Mouse (Mus musculus): ENCODE results near the gene Upf3b.
"Not testable (repeated sequence)": the region's sequence is repeated elsewhere in the genome, so short reads cannot be mapped to it uniquely, and the experiment has no call there.

Upf3b gene

DNA sequence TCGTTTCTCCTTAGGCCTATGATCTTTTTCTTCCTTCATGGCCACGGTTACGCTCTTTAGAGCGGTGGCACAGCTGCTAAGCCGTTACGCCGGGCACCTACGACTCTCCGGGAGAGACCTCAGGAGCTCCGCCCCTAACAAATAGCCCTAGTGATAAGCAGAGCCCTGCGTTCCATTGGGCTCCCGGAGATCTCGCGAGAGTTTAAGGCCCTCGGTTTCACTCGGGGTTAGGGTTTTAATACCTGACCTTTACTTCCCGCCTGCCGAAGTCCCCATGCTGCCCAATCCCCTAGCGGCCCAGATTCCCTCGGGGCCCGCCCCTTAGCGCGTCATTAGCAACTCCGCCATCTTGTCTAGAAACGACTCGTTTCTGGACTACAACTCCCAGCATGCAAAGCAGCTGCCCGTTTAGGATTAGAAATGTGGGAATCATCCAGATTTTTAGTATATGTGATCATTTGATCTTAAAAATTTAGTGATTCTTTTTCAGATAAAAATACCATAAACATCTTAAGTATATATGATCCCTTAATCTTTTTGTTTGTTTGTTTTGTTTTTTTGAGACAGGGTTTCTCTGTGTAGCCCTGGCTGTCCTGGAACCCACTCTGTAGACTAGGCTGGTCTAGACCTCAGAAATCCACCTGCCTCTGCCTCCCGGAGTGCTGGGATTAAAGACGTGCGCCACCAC, at the start of gene Upf3b:
TSS of gene Upf3b (minus strand) at position 130 of the 688 bp plus-strand sequence.
- DNase-seq = peak; percentile 94

DNA sequence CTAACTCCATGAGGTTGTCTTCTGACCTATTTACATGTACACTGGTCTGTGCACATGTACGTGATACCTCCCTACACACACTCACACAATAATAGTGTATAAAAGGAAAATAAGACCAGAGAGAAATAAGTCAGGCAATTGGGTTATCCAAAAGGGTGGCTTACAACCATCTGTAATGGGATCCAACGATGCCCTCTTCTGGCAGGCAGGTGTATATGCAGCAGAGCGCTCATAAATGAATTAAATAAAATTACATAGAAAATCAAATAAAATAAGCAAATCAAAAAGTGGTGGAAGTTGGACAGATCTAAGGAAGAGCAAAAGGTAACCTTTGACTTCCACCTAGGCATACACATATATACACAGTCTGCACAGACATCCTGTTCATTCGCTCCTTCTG, 47.7 kb upstream of the Upf3b start:
- no peak for DNase-seq

DNA sequence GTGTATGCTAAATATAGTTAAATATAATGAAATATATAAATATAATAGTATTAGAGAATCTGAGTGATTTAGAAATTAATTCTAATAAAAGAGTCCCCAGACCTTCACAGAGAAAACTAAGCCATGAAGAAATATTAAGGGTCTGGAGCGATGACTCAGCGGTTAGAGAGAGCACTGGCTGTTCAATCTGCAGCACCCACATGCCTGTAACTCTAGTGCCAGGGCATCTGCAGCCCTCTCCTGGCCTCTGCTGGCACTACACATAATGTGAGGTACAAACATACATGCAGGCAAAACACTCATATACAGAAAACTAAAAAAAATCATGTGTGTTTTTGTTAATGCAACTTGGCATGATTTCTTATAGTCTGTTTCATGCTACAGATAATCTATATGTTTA, 34.8 kb upstream of the Upf3b start:
- DNase-seq = peak; percentile 21

DNA sequence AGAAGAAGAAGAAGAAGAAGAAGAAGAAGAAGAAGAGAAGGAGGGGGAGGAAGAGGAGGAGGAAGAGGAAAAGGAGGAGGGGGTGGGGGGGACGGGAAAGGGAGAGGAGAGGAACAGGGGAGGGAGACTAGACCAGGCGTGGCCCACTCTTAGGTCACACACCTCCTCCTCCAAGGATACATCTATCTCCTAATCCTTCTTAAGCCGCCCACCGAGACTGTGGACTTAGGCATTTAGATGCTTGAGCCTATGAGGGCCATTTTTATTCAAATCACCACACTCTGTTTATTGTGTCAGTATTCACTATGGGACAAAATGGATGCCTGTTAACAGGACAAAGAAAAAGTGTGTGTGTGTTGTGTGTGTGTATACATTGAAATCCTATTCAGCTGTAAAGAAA, 34.4 kb upstream of the Upf3b start:
- DNase-seq = not testable (repeated sequence)

DNA sequence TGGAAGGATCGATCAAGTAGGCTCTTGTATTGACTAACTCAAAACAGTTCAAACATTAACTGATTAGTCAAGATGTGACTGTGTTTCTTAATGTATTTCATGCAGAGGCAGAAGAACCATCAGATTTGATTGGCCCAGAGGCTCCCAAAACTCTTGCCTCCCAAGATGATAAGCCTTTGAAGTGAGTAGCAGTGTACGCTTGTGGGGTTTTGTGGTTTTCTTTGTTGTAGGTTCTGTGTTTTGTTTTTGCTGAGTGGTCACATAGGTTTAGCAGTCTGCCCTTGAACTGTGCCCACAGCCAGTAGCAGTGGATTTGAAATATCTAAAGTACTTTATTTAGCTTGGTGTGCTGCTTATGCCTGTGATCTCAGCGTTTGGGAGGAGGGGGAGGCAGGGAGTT, 31.6 kb upstream of the Upf3b start:
- no peak for DNase-seq

DNA sequence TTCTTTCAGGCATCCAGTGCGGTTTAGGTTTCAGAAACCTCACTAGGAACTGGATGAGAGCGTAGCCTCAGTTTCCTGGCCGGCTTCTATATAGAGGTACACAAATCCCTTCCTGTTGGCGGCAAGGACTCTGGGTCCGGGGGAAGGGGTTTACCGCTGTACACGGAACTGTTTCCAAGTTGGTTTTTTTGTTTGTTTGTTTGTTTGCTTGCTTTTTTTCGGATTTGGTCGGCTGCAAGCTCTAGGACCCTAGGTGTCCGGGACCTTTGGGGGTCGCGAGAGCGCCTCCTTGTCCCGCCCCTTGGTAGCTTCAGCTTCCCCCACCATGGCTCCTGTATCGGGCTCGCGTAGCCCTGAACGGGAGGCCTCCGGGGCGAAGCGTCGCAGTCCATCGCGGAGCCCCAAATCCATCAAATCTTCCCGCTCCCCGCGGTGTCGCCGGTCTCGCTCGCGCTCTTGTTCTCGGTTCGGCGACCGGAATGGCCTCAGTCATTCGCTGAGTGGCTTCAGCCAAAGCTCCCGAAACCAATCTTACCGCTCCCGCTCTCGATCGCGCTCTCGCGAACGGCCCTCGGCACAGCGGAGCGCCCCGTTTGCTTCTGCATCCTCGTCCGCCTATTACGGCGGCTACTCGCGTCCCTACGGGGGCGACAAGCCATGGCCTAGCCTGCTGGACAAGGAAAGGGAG, 16.7 kb upstream of the Upf3b start, which contains the start of gene Nkap:
TSS of gene Nkap (plus strand) at position 125 of the 688 bp plus-strand sequence.
- DNase-seq = peak; percentile 76

DNA sequence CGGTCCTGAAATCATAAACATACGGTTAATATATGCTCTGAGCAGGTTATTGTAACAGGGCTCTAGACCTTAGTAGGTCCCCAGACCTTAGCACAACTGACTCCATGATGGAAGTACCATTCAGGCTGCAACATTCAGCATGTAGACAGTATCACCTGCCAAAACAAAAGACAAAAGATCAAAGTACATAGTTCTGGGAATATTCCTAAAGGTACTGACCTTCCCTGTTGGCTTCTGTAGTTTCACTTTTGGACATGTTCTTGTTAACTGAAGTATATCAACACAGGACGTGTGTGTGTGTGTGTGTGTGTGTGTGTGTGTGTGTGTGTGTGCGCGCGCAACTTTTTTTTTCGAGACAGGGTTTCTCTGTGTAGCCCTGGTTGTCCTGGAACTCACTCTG, 15.4 kb upstream of the Upf3b start:
- no peak for DNase-seq

DNA sequence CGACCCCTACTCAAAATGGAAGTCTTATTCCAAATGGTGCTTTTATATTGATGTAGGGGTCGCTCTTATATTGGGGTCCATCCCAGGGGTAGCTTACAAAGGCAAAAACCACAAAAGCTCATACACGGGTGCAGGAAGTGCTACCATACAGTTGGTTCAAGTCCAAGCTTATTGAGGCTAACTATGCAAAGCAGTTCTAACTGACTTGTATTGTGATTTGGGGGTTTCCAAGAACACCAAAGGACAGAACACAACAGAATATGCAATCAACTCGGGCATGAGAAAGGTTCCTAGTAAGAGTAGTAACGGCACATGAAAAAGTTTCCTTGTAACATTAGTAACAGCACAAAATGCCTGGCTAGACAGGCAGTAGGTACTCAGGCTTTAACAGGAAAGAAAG, 10.1 kb upstream of the Upf3b start:
- no peak for DNase-seq

DNA sequence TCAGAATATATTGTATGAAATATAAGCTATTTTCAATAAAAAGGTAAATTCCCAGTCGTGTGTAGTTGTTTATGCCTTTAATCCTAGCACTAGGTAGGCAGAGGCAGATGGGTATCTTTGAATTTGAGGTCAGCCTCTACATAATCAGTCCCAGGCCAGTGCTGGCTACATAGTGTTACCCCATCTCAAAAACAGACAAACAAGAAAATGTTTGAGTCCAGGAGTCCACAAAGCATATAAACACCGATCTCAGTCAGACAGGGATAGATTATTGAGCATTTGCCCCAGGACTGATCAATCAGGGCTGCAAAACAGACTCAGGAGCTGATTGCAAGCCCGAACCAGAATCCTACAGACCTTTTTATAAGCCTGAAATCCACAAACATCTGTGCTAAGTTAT, 9.5 kb upstream of the Upf3b start:
- no peak for DNase-seq

DNA sequence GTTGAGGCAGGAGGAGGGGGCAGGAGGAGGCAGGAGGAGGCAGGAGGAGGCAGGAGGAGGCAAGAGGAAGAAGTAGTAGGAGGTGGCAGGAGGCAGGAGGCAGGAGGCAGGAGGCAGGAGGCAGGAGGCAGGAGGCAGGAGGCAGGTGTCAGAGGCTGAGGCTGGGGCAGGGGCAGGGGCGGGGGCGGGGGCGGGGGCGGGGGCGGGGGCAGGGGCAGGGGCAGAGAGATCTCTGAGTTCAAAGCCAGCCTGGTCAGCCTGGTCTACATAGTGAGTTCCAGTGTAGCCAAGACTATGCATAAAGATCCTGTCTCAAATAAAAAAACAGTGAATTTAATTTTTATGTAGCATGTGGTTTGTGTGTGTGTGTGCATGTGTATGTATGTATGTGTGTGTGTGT, 7.0 kb upstream of the Upf3b start:
- no peak for DNase-seq

DNA sequence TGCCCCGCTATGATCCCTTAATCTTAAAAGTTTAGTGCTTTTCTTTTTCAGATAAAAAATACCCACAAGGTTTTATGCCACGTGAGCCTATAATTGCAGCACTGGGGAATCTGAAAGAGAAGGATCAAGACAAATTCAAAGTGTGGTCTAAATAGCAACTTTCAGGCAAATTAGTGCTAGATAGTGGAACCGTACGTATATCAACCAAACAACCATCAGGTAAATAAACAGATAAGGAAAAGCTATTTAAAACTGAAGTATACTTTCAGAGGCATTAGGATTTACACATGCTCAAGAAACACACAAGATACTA, 715 bp upstream of the Upf3b start:
- DNase-seq = no peak

DNA sequence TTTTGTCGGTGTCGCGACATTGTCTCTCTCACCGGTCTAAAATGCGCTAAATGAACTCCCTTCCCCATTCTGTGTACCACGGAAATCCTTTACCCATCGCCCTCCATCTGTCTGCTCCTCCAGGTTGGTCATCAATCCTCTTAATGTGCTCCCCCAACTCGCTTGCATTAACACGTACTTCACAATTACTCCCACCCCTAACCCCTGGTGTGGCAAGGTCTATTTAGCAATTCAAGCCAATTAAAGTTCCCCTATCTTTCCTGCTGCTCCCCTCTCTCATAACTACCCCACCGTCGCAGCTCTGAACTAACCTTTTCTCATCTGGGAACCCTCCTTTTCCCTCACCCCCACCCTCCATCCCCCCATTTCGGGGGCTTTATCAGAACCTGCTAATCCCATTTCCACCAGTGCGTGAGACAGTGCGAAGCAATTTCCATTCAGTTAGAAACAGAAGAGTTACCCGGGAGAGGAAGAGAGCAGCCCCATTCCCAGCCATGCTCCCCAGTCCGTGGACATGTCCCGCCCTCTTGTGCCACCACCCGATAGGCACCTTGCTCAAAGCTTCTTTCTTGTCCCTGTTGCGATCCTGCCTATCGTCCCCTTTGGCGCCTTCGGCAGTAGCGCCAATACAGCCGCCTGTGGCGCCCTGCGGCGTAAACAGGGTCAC, 463 bp downstream of the Upf3b start:
- no peak for DNase-seq

DNA sequence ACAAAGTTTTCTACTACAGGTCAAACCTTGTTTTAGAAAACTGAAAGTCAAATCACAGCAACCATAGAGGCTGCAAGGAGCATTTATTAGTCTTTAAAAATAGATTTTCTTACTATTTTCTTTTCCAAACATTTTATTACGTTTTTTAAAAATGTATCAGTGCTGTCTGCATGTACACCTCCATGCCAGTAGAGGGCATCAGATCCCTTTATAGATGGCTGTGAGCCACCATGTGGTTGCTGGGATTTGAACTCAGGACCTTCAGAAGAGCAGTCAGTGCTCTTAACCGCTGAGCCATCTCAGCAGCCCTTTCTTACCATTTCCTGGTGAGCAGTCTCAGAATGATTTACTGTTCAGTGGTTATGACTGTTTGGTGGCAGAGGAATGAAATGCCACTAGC, 6.3 kb downstream of the Upf3b start:
- DNase-seq = no peak

DNA sequence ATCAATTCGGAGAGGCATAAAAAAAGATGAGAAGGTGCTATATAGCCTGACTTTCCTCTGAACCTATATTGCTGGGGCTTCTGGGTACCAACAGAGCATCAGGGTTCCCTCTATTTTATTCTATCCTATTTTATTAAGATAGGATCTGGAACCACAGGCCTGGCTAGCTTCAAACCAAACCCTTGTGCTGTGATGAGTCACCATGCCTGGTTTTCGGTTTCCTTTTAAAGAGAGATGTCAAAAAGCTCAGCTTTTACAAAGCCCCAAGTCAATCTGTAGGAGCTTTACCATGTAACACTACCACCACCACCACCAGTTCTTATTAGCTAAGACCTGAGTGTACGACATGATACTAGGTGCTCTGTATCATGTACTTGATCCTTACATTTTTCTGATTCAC, 11.4 kb downstream of the Upf3b start:
- DNase-seq = no peak

DNA sequence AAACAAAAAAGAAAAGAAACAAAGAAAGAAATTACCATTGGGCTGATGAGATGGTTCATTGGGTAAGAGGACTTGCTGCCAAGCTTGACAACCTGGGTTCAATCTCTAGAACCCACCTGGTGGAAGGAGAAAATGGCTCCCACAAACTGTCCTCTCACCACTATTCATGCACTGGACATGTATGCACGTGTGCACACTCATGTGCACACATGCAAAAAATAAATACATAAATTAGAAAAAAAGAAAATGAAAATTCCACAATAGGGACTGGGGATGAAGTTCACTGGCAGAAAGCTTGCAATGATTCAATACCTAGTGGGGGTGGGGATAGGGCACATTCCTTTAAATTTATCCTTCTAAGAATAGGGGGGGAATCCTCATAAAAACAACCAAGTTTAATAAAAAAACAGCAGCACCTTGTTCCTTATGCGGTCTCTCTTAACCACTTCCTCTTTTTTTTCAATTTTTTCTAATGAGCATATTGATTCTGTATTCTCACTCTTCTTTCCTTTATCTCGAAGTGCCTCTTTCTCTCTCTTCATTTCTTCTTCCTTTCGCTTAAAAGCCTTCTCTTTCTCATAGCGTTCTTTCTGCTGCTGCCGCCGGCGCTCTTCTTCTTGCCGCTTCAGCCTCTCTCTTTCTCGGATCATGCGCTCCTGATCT, 14.9 kb downstream of the Upf3b start:
- DNase-seq = no peak

DNA sequence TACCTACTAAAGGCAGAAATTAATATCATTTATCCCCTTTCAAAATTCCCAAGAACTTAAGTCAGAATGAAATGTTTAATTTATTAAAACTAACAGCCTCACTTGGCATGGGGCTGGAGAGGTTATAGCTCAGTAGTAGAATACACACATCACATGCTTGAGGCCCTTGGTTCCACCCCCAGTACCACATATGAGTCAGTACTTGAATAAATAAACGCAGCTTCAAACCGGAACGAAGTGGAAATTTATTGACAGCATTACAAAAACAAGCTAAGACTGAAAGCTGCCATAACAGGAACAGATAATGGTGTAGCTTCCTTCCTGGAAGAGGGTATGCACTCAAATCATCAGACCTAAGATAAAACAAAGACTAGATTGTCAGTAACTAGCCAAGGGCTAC, 18.7 kb downstream of the Upf3b start:
- DNase-seq = no peak

DNA sequence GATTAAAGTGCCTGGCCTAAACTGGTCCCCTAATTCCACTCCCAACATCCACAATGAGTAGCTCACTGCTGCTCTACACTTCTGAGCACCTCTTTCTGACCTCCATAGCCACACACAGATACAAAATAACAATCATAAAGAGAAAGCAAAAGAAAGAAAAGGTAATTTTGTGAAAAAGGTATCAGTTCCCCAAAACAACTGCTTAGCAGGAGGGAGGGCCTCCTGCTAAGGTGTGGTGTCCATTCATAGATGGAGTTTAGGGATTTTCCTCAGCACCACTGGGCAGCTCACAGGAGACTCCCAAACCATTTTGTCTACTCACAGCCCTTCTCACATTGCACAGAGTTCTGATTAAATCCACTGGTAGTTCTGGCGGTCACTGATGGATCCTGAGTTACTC, 21.3 kb downstream of the Upf3b start:
- no peak for DNase-seq

DNA sequence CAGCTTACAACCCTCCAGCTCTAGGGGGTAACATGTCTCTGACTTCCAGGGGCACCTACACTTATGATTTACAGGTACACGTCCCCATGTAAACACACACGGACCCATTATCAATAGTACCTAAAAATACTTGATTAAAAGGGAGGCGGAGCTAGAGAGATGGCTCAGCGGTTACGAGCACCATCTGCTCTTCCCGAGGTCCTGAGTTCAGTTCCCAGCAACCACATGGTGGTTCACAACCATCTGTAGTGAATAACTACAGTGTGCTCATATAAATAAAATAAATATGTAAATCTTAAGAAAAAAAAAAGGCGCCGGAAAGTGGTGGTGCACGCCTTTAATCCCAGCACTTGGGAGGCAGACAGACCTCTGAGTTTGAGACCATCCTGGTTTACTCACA, 24.5 kb downstream of the Upf3b start:
- DNase-seq = no peak

DNA sequence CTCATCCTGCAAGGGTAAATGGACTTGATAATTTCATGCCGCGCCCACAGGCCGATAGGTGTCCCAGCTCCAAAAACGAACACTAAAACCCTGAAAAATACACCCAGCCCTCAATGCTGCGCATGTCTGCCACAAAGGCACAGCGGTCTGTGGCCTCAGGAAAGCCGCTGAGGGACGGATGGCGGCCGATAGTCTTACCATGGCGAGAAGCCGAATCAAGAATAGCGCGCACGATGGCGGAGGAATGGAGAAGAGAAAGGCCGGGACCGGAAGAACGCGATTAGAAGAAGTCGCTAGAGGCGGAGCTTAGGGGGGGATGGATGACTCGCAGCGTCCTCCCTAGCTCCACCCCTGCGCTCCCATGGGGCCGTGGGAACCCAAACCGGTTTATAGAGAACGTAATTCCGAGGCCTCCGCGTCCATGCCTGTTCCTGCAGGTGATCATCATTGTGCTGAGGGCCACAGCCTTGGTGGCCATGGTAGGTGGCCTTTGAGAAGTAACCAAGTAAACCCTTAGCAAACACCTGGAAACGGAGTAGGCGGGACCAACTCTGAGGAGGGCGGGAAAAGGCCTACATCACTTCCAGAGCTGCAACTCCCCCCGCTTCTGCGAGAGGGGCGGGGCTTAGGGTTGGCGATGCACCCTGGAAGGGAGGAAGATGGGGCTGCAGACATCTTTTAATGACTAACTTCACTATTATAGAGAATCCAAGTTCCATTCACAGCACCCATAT, 25.0 kb downstream of the Upf3b start, which contains the start of gene Rpl39:
TSS of gene Rpl39 (minus strand) at position 476 of the 734 bp plus-strand sequence.
- DNase-seq = peak; percentile 93

DNA sequence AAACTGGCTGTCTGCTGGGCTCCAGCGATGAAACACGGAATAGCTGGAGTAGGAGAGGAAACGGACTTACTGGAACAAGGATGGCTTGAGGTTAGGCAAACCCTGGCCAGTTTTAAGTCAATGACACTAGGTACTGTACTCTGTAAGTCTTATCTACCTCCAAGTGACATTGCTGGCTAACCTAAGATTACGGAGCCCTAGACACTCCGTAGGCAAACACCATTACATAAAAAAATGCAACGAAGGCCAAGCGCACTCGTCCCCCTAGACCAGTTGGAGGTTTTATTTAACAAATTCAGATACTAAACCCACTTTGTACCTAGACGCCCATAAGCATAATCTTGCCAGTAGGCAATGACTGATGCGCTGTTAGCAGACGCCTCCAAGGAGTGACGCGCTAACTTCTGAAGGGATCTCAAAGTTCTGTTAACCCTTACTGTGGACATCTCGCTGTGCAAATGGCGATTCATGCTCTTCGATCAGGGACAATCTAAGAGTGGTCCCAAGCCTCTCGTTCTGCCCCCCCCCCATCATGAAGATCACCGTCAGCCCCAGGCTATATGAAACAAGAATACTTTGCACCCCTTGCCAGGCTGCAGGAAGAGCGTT, 25.7 kb downstream of the Upf3b start:
- peak; percentile 26 for DNase-seq

DNA sequence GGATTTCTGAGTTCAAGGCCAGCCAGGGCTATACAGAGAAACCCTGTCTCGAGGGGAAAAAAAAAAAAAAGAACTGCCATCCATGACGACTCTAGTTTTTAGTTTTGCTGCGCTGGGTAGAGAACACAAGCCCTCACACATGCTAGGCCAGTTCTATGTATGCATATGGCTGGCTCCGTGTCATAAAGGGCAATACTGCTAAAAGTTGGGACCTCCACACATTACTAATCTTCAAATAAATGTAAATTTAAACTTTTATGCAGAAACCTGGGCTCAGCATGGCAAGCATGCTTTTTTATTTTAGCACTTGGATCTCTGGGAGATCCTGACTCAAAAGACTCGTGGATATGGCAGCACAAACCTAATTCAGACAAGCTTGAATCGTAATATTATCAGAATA, 28.9 kb downstream of the Upf3b start:
- DNase-seq = no peak

DNA sequence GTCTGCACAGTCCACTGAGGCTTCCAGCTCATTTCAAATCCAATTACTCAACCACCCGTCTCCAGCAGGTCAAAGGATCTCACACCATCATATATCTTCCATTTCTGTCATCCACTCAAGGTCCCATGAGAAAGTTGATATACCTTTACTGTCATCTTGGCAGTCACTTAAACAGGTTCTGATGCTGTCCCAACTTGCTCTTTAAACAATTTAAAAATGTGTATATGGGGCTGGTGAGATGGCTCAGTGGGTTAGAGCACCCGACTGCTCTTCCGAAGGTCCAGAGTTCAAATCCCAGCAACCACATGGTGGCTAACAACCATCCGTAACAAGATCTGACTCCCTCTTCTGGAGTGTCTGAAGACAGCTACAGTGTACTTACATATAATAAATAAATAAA, 29.8 kb downstream of the Upf3b start:
- peak; percentile 3 for DNase-seq

DNA sequence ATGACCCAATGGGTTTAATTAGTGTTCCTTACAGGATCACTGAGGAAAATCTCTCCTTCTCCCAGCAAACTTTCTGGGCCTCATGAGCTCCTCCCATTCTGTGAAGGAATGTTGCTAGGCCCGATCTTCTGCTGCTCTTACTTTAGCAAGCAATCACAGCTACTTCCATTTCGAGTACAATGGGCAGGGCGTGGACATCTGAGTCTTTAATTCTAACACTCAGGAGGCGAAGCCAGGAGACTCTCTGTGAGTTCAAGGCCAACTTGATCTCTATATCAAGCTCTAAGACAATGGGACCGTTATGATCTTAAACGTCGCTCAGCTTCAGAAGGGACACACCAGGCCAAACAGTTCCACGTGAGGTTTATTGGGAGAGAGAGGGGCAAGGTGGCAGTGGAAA, 33.5 kb downstream of the Upf3b start:
- no peak for DNase-seq

Measured in embryo, embryonic 11 days (tissue).